Mouse (Mus musculus) liver, embryonic 13.5 days (tissue): ENCODE measurements around the gene Tmed9. TPM values are rescaled to one million over a fixed set of nuclear protein-coding genes. Genes with fewer than 3 reads are reported as not detected.
"Not testable (repeated sequence)": the region's sequence is repeated elsewhere in the genome, so short reads cannot be mapped to it uniquely, and the experiment has no call there.

Experiments
- ATAC-seq: fragments of 200-750 bp; cut with Nextera tagmentation; 2 replicates; pipeline ENCODE4 v1.8.0; 2017; ENCODE audit warnings: low read depth, mild to moderate bottlenecking, moderate number of reproducible peaks, moderate library complexity
- DNase-seq: peaks from one replicate; pipeline ENCODE4 v3.0.0; 2022
- H3K27ac ChIP-seq: fragments of 300-500 bp; sonication (generic); 2 replicates; pipeline ENCODE4 v1.5.1; 2015; ENCODE audit warnings: moderate library complexity, mild to moderate bottlenecking, inconsistent platforms
- H3K27me3 ChIP-seq: fragments of 300-500 bp; sonication (generic); 2 replicates; pipeline ENCODE4 v1.6.1; 2015; ENCODE audit warnings: mild to moderate bottlenecking, inconsistent platforms
- H3K36me3 ChIP-seq: fragments of 300-500 bp; sonication (generic); 2 replicates; pipeline ENCODE4 v1.6.1; 2015; ENCODE audit warnings: mild to moderate bottlenecking, inconsistent platforms
- H3K4me1 ChIP-seq: fragments of 300-500 bp; sonication (generic); replicated peaks from 2 replicates; pipeline ENCODE4 v1.6.1; 2015; ENCODE audit warnings: inconsistent platforms
- H3K4me2 ChIP-seq: fragments of 300-500 bp; sonication (generic); 2 replicates; pipeline ENCODE4 v1.6.1; 2015; ENCODE audit warnings: inconsistent platforms, mild to moderate bottlenecking, moderate library complexity
- H3K4me3 ChIP-seq: fragments of 300-500 bp; sonication (generic); replicated peaks from 2 replicates; pipeline ENCODE4 v1.5.1; 2015; ENCODE audit warnings: mild to moderate bottlenecking, inconsistent platforms
- H3K9ac ChIP-seq: fragments of 300-500 bp; sonication (generic); 2 replicates; pipeline ENCODE4 v1.6.1; 2015; ENCODE audit warnings: mild to moderate bottlenecking, inconsistent platforms
- H3K9me3 ChIP-seq: fragments of 300-500 bp; sonication (generic); replicated peaks from 2 replicates; pipeline ENCODE4 v1.6.1; 2016; ENCODE audit warnings: inconsistent platforms
- WGBS: fragments of 180-500 bp; shearing (Covaris S2); methylation state at CpG from one replicate; pipeline ENCODE4 v1.1.7; 2015; ENCODE audit not compliant: insufficient replicate concordance; 5-methylcytosine and 5-hydroxymethylcytosine counted together
- polyA plus RNA-seq: library from polyadenylated mRNA; unstranded; fragments of >200 nt; fragmentation: Nextera tagmentation; extraction: Ambion mirVana; gene quantifications from 2 replicates; pipeline ENCODE4 v1.2.1, GENCODE M21; 2015

The Tmed9 gene
- polyA plus RNA-seq, 1 experiment from 2014 or later: 65.0 TPM

DNA sequence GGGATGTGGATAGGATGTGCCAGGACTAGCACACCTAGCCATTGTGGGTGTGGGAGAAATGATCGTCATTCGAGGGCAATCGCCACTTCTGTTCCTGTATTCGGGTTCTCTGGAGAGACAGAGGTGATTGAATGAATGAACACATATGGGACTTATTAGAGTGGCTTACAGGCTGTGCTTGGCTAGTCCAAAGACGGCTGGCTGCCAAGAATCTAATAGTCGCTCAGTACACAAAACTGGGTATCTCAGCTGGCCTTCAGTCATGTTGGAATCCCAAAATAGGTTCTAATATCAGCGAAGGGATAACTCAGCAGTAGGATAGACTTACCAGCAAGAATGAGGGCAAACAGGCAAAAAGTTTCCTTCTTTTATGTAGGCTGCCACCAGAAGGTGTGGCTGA is 38.5 kb downstream of the Tmed9 start:
- WGBS: 78% methylated on average over 7 of the region's 7 CpGs
- ATAC-seq: no peak

DNA sequence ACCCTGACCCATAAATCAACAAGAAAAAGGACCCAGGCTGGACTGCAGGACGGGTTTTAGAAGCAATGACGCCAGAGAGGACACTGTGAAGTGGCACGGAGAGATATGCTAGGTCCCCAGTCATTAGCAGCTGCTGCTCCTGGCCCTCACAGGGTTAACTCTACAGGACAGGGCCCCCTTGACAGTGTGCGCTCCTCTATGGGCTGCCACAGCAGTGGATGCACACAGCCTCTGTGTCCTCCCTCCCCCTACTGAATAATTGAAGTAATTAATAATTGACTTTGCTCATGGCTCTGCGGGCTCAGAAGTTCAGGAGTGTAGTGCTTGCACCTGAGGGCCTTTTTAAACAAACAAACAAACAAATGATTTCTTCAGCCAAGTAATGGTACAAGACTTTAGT is 39.9 kb downstream of the Tmed9 start:
- DNase-seq (no peak), ATAC-seq (no peak)
- H3K9ac ChIP-seq: no peak overlapping the region
- no peak overlapping the region for H3K27ac ChIP-seq
- H3K36me3 ChIP-seq: peaks cover 15% of the 10 kb centered on the region
- H3K4me1 ChIP-seq: no peaks in the 10 kb centered on the region
- WGBS: 47% methylated on average over 5 of the region's 5 CpGs
- no peak overlapping the region for H3K4me3 ChIP-seq
- no peak overlapping the region for H3K4me2 ChIP-seq
- no peaks in the 10 kb centered on the region for H3K27me3 ChIP-seq
- H3K9me3 ChIP-seq: 0 out of 2 replicates have a peak, but pooled peaks cover 3% of the 10 kb centered on the region

More for the DNA sequence above, 38.5 kb downstream of the Tmed9 start:
- Histone ChIP-seq H3K36me3 (peaks cover 23% of the 10 kb centered on the region), H3K9ac (no peak overlapping the region), H3K4me3 (no peak overlapping the region), H3K27me3 (no peaks in the 10 kb centered on the region), H3K4me1 (peaks cover 6% of the 10 kb centered on the region; the same call in 1 of the 2 replicates), H3K4me2 (no peak overlapping the region), H3K9me3 (no peaks in the 10 kb centered on the region), H3K27ac (no peak overlapping the region)
- DNase-seq: no peak

DNA sequence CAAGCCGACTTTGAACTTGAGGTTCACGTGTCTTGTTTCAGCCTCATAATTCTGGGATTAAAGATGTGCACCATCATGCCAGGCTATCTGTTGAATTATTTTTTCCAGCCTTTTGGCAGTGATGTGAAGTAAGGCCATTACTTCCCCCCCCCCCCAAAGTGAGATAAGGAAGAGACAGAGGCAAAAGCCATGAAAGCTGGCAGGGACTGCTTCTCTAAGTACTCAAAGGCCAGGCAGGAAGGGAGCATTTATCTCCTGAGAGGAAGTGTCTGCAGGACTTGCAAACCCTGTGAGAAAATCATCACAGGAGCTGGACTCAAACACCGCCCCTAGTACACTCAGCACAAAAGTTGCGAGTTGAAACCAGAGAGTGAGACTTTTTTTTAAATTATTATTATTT is 45.8 kb downstream of the Tmed9 start:
- ATAC-seq (no peak), DNase-seq (no peak)
- Histone ChIP-seq H3K9ac (no peak overlapping the region), H3K27me3 (no peaks in the 10 kb centered on the region), H3K4me1 (peaks cover 19% of the 10 kb centered on the region), H3K9me3 (0 out of 2 replicates have a peak, but pooled peaks cover 3% of the 10 kb centered on the region), H3K27ac (no peak overlapping the region), H3K4me2 (no peak overlapping the region), H3K4me3 (no peak overlapping the region), H3K36me3 (no peaks in the 10 kb centered on the region)
- WGBS: 70% methylated on average over 4 of the region's 4 CpGs

DNA sequence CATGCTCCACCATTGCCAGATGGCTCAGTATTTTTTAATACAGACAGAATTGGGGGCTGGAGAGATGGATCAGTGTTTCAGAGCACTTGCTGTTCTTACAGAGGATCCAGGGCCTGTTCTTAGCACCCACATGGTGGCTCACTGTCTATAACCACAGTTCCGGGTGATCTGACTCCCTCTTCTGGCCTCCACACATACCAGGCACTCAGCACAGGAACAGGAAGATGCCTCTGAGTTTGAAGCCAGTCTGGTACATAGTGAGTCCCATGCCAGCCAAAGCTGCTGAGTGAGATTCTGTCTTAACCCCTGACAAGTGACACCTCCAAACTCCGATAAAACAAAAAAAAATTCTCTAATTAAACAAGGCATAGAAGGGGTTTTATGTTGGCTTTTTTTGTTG is 46.7 kb downstream of the Tmed9 start:
- peaks cover 7% of the 10 kb centered on the region for H3K36me3 ChIP-seq
- H3K9ac ChIP-seq: no peak overlapping the region
- H3K27ac ChIP-seq: no peak overlapping the region
- H3K4me1 ChIP-seq: peaks cover 26% of the 10 kb centered on the region
- DNase-seq (no peak), ATAC-seq (no peak)
- H3K27me3 ChIP-seq: no peaks in the 10 kb centered on the region
- no peak overlapping the region for H3K4me3 ChIP-seq
- no peak overlapping the region for H3K4me2 ChIP-seq
- 75% methylated on average over 2 of the region's 2 CpGs for WGBS
- H3K9me3 ChIP-seq: 0 out of 2 replicates have a peak, but pooled peaks cover 3% of the 10 kb centered on the region

DNA sequence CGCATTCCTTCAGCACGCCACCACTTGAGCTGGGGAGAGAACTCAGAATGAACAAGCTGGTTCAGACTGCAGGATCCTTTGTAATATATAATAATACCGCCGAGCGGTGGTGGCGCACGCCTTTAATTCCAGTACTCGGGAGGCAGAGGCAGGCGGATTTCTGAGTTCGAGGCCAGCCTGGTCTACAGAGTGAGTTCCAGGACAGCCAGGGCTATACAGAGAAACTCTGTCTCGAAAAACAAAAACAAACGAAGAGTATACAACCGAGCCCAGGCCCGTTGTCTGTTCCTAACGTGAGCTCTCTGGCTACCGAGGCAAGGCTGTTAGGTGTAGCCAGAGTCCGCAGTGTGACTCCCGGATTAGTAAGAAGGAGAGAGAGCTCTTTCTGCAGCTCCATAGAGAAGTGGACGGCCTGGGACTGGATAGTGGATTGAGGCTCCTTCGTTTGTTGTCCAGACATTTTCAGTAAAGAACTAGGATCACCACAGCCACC is 48.7 kb downstream of the Tmed9 start:
- ATAC-seq, H3K27me3 ChIP-seq: not testable (repeated sequence)
- 14% methylated on average over 20 of the region's 20 CpGs for WGBS

DNA sequence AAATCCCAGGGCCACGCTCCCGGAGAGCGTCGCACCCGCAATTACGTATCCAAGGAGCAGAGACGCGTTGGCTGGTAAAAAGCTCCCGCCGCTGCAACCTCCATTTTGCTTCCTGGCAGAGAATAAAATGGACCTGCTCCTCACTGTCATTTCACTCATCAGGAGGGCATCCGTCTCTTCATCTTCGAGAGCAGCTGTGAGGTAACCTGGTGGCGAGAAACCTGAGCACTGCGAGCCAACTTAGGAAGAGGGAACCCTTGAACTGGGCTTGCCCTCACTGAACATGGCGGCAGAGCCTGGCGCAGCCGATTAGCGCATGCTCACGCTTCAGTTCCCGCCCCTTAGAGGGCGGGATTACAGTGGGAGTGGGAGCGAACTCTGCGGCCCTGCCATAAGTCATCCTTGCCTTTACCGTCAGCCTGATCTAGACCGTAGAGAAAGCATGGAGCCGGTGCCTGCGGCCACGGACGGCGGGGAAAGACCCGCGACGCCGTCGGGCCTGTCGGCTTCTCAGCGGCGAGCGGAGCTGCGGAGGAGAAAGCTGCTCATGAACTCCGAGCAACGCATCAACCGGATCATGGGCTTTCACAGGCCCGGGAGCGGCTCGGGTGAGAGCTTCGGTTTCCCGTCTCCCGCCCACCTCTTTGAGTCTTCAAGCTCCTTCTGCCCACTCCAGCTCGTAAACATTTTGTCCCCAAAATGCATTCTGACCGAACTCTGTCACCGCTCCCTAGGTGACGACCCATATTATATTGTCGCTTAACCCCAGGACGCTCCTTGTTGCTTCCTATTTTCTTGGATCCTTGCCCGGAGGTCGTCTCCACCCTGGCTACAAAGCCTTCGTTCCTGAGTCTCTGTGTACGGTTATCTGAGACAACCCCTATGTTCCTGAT is 49.4 kb downstream of the Tmed9 start, which contains the start of gene Caml:
Gene Caml (plus strand): TSS at position 357 of the 893 bp plus-strand sequence.
- peak within 1 kb of the TSS; percentile 90 for H3K4me3 ChIP-seq
- H3K9me3 ChIP-seq: no peaks in the 10 kb centered on the region
- under 1% methylated on average over 59 of the region's 59 CpGs for WGBS
- H3K27me3 ChIP-seq: no peaks in the 10 kb centered on the region
- ATAC-seq (peak; percentile 98), DNase-seq (peak; percentile 88)
- peak within 1 kb of the TSS; percentile 89 for H3K9ac ChIP-seq
- H3K4me1 ChIP-seq: peaks cover 26% of the 10 kb centered on the region
- H3K4me2 ChIP-seq: peak within 1 kb of the TSS; percentile 89
- H3K27ac ChIP-seq: peak within 1 kb of the TSS; percentile 80
- H3K36me3 ChIP-seq: peaks cover 24% of the 10 kb centered on the region

More for the DNA sequence above, 48.7 kb downstream of the Tmed9 start:
- Histone ChIP-seq H3K4me1 (peaks cover 26% of the 10 kb centered on the region), H3K4me2 (peak overlapping the region; percentile 89), H3K4me3 (peak overlapping the region; percentile 90), H3K27ac (peak overlapping the region; percentile 80; the same call in 1 of the 2 replicates), H3K36me3 (peaks cover 21% of the 10 kb centered on the region), H3K9ac (peak overlapping the region; percentile 89)
- H3K9me3 ChIP-seq, DNase-seq: not testable (repeated sequence)

DNA sequence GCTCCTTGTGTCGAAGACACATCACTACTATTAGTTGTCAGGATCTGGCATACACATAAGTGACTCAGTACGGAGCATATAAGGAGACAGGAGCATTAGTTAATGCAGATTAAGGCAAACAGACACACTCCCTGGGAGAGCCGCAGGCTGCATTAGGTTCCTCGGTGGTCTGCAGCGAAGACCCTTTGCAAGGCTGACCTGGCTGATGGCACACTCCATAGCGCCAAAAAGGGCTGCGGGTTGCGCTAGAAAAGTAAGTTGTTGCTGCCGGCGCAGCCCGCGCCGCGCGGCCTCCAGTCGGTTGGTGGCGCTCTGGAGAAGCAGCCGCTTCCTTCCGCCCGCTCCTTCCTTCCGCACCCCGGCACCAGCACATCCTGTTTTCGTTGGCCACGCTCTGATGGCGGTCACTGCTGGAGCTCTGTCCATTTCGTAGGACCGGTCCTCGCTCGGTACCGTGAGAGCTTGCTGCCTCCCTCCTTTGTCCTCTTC is 61.2 kb downstream of the Tmed9 start, which contains the start of gene Ddx46:
Gene Ddx46 (plus strand): TSS at position 389 of the 489 bp plus-strand sequence.
- peaks cover 30% of the 10 kb centered on the region for H3K4me1 ChIP-seq
- DNase-seq (peak; percentile 81), ATAC-seq (peak; percentile 90)
- no peaks in the 10 kb centered on the region for H3K9me3 ChIP-seq
- peak within 1 kb of the TSS; percentile 78 for H3K27ac ChIP-seq
- 5% methylated on average over 30 of the region's 30 CpGs for WGBS
- peak within 1 kb of the TSS; percentile 100 for H3K4me3 ChIP-seq
- H3K27me3 ChIP-seq: no peaks in the 10 kb centered on the region
- peak within 1 kb of the TSS; percentile 94 for H3K9ac ChIP-seq
- peaks cover 62% of the 10 kb centered on the region for H3K36me3 ChIP-seq
- peak within 1 kb of the TSS; percentile 88 for H3K4me2 ChIP-seq

DNA sequence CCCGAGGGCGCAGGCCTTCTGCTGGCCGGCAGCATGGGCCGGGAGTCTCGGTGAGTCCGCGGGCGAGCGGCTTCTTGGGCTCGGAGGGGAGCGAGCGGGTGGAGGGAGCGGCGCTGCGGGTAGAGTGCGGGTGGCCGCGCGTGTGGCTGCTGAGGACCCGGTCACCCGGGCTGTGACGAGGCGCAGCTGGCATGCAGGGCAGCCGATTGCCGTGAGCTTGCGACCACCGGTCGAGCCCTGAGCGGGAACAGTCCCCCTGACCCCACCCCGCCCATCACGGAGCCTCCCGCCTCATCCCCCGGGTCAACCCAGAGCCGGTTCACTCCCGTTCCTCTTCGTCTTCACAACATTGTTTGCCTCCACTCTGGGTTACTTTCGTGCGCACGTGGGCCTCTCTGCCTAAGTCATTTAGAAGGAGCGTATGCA is 61.6 kb downstream of the Tmed9 start:
- H3K9me3 ChIP-seq: no peaks in the 10 kb centered on the region
- peak overlapping the region; percentile 100 for H3K4me3 ChIP-seq
- H3K4me2 ChIP-seq: peak overlapping the region; percentile 88
- H3K27me3 ChIP-seq: no peaks in the 10 kb centered on the region
- WGBS: under 1% methylated on average over 40 of the region's 40 CpGs
- no peak for DNase-seq
- peak overlapping the region; percentile 94 for H3K9ac ChIP-seq
- H3K4me1 ChIP-seq: peaks cover 30% of the 10 kb centered on the region
- H3K27ac ChIP-seq: peak overlapping the region; percentile 78
- H3K36me3 ChIP-seq: peaks cover 63% of the 10 kb centered on the region
- ATAC-seq: peak; percentile 60

DNA sequence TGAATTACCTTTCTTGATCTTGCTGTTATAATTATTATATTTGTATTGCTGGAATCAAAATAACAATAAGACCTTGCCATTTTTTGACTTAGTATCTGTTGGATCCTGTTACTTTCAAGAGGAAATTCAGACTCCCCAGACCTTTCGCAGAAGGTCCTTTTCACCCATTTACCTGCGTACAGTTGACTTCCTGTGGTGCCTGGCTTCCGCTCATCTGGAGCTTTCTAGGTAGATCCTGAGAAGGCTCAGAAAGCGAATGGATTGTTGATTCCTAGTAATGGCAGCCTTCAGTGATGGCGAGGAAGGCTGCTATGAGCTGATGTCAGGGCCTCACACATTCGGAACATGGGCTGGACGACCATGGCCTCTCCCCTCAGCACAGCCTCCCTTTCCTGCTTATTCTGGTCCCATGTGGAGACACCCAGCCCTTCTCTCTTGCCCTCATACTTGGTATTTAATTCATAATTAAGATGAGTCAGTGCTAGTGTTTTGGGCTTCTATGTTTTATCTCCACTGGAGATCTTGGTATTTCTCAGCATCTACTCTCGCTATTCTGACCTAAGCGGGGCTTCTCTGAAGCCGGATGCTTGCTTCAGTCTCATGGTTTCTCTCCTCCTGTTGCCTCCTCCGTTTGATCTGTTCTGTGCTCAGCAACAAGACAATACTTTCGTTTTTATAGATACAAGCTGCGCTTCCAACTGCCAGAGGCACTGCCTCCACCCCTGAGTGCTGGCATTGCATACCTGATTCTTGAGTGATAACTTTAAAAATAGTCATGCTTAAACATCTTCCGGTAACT is 62.9 kb downstream of the Tmed9 start:
- Histone ChIP-seq H3K4me1 (peaks cover 30% of the 10 kb centered on the region), H3K36me3 (peaks cover 65% of the 10 kb centered on the region), H3K9me3 (no peaks in the 10 kb centered on the region), H3K9ac (peak overlapping the region; percentile 94), H3K27ac (no peak overlapping the region), H3K4me2 (peak overlapping the region; percentile 88), H3K4me3 (peak overlapping the region; percentile 100), H3K27me3 (no peaks in the 10 kb centered on the region)
- DNase-seq (no peak), ATAC-seq (no peak)
- WGBS: 84% methylated on average over 14 of the region's 14 CpGs

DNA sequence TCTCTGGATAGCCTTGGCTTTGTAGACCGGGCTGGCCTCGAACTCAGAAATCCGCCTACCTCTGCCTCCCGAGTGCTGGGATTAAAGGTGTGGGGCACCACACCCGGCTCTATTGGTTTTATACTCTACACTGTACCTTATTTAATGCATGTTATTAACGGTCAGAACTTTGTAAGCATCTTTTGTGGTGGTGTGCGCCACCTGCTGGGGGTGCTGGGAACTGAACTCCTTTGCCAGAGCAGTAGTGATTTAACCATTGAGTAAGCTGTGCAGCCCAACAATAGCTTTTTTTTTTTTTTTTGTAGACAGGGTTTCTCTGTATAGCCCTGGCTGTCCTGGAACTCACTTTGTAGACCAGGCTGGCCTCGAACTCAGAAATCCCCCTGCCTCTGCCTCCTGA is 66.9 kb downstream of the Tmed9 start:
- ATAC-seq, H3K4me3 ChIP-seq, H3K9me3 ChIP-seq, H3K4me2 ChIP-seq, H3K27me3 ChIP-seq, H3K9ac ChIP-seq, H3K27ac ChIP-seq: not testable (repeated sequence)
- peaks cover 20% of the 10 kb centered on the region for H3K4me1 ChIP-seq
- H3K36me3 ChIP-seq: peaks cover 77% of the 10 kb centered on the region
- DNase-seq: peak; percentile 62
- WGBS: 34% methylated on average over 8 of the region's 8 CpGs

DNA sequence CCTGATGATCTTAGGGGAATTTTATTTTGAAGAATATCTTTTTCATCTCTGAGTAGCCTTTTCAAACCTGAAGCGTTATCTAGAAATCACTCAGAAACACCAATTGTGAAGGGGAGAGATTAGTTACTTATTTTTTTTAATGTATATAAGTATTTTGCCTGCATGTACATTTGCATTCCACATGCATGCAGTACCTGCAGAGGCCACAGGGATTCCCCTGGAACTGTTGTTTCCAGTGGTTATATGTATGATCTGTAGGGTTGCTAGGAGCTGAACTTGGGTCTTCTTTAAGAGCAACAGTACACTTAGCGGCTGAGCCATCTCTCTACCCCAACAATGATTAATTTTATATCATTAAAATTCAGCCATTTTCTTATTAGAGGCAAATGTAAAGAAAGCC is 71.0 kb downstream of the Tmed9 start:
- Histone ChIP-seq H3K36me3 (peaks cover 85% of the 10 kb centered on the region), H3K27ac (no peak overlapping the region), H3K4me3 (no peak overlapping the region), H3K4me2 (no peak overlapping the region), H3K9ac (no peak overlapping the region), H3K9me3 (no peaks in the 10 kb centered on the region), H3K4me1 (no peaks in the 10 kb centered on the region), H3K27me3 (no peaks in the 10 kb centered on the region)
- WGBS: 87% methylated on average over 2 of the region's 2 CpGs
- ATAC-seq (no peak), DNase-seq (no peak)
